13 mouse cellular contexts compared by ENCODE assay signal in the genomic region with DNA sequence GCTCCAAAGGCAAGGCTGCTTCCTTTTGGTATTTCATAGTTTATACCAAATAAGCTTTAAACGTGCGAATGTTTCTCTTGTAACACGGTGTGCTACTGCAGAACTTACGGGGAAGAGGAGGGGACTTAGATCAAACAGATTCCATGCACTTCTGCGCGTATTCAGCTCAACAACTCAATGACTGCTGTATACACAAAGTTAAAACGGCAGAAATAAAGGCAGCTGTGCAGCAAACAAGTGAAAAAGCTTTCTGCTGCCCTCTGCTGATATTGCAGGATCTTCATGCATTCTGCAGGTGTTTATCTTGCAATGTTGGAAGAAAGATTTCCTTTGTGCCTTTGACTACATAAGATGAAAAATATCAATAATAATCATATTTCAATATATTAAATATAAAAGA.
DNase-seq lines count a peak whose midpoint lies in the region; ATAC-seq and TF ChIP-seq lines count a peak whose summit lies in the region.
"Had no signal": no experiment of that assay in that cellular context is flagged by ENCODE, and none has a peak within 500 bp of the region (broad histone marks: within the 10 kb centered on the region; RNA-seq: fewer than 3 reads in every experiment).

No protein-coding gene starts in this region.

- peak; percentile 32 for TF ChIP-seq RAD21 in CH12.LX (IDR thresholded peaks at IDR 0.05; ENCODE audit: low read depth, low read length)

- H3K27ac ChIP-seq in hindbrain, postnatal 0 days, result no peak overlapping the region
- no peak overlapping the region for H3K27ac ChIP-seq in hindbrain, embryonic 10.5 days
- H3K27ac ChIP-seq in CH12.LX (ENCODE audit: insufficient read depth, low read depth), result no peak overlapping the region
- H3K27ac ChIP-seq: heart, embryonic 10.5 days; liver, embryonic 12.5 days; midbrain, embryonic 12.5 days had no signal

- in situ Hi-C loops in CH12.LX (cut with MboI; ENCODE audit: low pct_ligation_motif_present, low pct_unique_long_range_greater_than_20kb, low sequenced_read_pairs), result no loop called here

- no peak for ATAC-seq in hindbrain, postnatal 0 days
- ATAC-seq in megakaryocyte progenitor cell, adult 5-6 weeks (replicated peaks; ENCODE audit: poor library complexity), result no peak
- ATAC-seq: liver, embryonic 12.5 days had no signal

- no peaks in the 10 kb centered on the region for H3K27me3 ChIP-seq in hindbrain, postnatal 0 days (ENCODE audit: insufficient read depth, low read length)
- no peaks in the 10 kb centered on the region for H3K27me3 ChIP-seq in hindbrain, embryonic 10.5 days (ENCODE audit: insufficient read depth, poor library complexity, severe bottlenecking)
- no peaks in the 10 kb centered on the region for H3K27me3 ChIP-seq in CH12.LX (replicated peaks)
- H3K27me3 ChIP-seq: liver, embryonic 12.5 days; midbrain, embryonic 12.5 days had no signal

- H3K4me1 ChIP-seq in hindbrain, postnatal 0 days (ENCODE audit: insufficient read depth, low read length), result no peaks in the 10 kb centered on the region
- H3K4me1 ChIP-seq in hindbrain, embryonic 10.5 days (replicated peaks), result no peaks in the 10 kb centered on the region
- H3K4me1 ChIP-seq in CH12.LX (ENCODE audit: control insufficient read depth in 1 of 2, insufficient read depth in 2 of 2), result no peaks in the 10 kb centered on the region
- H3K4me1 ChIP-seq: heart, embryonic 10.5 days; liver, embryonic 12.5 days; midbrain, embryonic 12.5 days had no signal

- no peak overlapping the region for H3K9ac ChIP-seq in hindbrain, postnatal 0 days (replicated peaks; ENCODE audit: low read length)
- no peak overlapping the region for H3K9ac ChIP-seq in CH12.LX (ENCODE audit: insufficient read depth, low read depth)
- H3K9ac ChIP-seq: liver, embryonic 12.5 days; midbrain, embryonic 12.5 days had no signal

- intact Hi-C loops in gastrocnemius, postnatal 14 days (cut with DNase I; ENCODE audit: low total_unique reads), result no loop called here

- H3K79me2 ChIP-seq in CH12.LX (replicated peaks; ENCODE audit: control insufficient read depth, extremely low read depth, insufficient read depth, poor library complexity, severe bottlenecking), result no peaks in the 10 kb centered on the region

- no peaks in the 10 kb centered on the region for H3K9me3 ChIP-seq in hindbrain, postnatal 0 days (ENCODE audit: low read length)
- H3K9me3 ChIP-seq in hindbrain, embryonic 10.5 days, result no peaks in the 10 kb centered on the region
- no peaks in the 10 kb centered on the region for H3K9me3 ChIP-seq in CH12.LX (replicated peaks; ENCODE audit: low read length)
- H3K9me3 ChIP-seq: heart, embryonic 10.5 days; liver, embryonic 12.5 days; midbrain, embryonic 12.5 days had no signal

- H3K36me3 ChIP-seq in hindbrain, postnatal 0 days (ENCODE audit: insufficient read depth, low read length), result no peaks in the 10 kb centered on the region
- H3K36me3 ChIP-seq in hindbrain, embryonic 10.5 days, result no peaks in the 10 kb centered on the region
- H3K36me3 ChIP-seq in CH12.LX (replicated peaks in 1 of 2; ENCODE audit: control insufficient read depth in 1 of 2, insufficient read depth in 1 of 2, low read length in 1 of 2), result no peaks in the 10 kb centered on the region
- H3K36me3 ChIP-seq: heart, embryonic 10.5 days; liver, embryonic 12.5 days; midbrain, embryonic 12.5 days had no signal

- DNase-seq in hindbrain, postnatal 0 days (ENCODE audit: low spot score), result peak; percentile 78
- DNase-seq in hindbrain, embryonic 10.5 days (ENCODE audit: low spot score), result no peak
- no peak for DNase-seq in CH12.LX (ENCODE audit: extremely low read depth)
- DNase-seq in brain, embryonic 14.5 days (ENCODE audit: low read depth), result peak; percentile 81
- DNase-seq in left cerebral cortex, adult 18-20 months (ENCODE audit: low spot score in 2 of 2), result peak; percentile 43 to 45
- DNase-seq in thymus, postnatal 36 days, result no peak
- DNase-seq in gastrocnemius, postnatal 14 days, result no peak
- DNase-seq: kidney, postnatal 14 days; thymus, postnatal 14 days had no signal

- dilution Hi-C loops in CH12.LX (cut with MboI; ENCODE audit: extremely low pct_ligation_motif_present, extremely low pct_unique_long_range_greater_than_20kb, low sequenced_read_pairs), result no loop called here

- H3K4me2 ChIP-seq in hindbrain, postnatal 0 days (ENCODE audit: low read depth, low read length), result no peak overlapping the region
- peak overlapping the region; percentile 11; the same call in 1 of the 2 replicates for H3K4me2 ChIP-seq in CH12.LX (ENCODE audit: insufficient read depth, low read depth, poor library complexity, severe bottlenecking)
- H3K4me2 ChIP-seq: liver, embryonic 12.5 days; midbrain, embryonic 12.5 days had no signal

- TF ChIP-seq EP300 in CH12.LX (IDR thresholded peaks at IDR 0.05; ENCODE audit: low read length), result no peak

- 49% methylated on average over 7 of the region's 7 CpGs for WGBS in hindbrain, postnatal 0 days
- 71% methylated on average over 7 of the region's 7 CpGs for WGBS in hindbrain, embryonic 10.5 days

- no peak overlapping the region for H3K4me3 ChIP-seq in hindbrain, postnatal 0 days (ENCODE audit: low read length)
- H3K4me3 ChIP-seq in hindbrain, embryonic 10.5 days, result no peak overlapping the region
- no peak overlapping the region for H3K4me3 ChIP-seq in CH12.LX (replicated peaks in 1 of 3; ENCODE audit: low read depth in 2 of 3, low read length in 2 of 3, poor library complexity in 1 of 3)
- H3K4me3 ChIP-seq: heart, embryonic 10.5 days; liver, embryonic 12.5 days; midbrain, embryonic 12.5 days had no signal

- no peak for TF ChIP-seq POLR2A in CH12.LX (IDR thresholded peaks at IDR 0.05; ENCODE audit: low read depth, low read length)
- no peak for TF ChIP-seq POLR2A in brain, embryonic 14.5 days (IDR thresholded peaks at IDR 0.05; ENCODE audit: borderline replicate concordance, extremely low read depth, insufficient read depth, insufficient read length, poor library complexity, severe bottlenecking)

- peak; percentile 73 for TF ChIP-seq CTCF in hindbrain, postnatal 0 days (IDR thresholded peaks at IDR 0.05; ENCODE audit: low read depth)
- TF ChIP-seq CTCF in CH12.LX (conservative IDR thresholded peaks at IDR 0.05 in 1 of 2, IDR thresholded peaks at IDR 0.05 in 1 of 2; ENCODE audit: low read depth in 2 of 2, low read length in 2 of 2), result peak in 1 of 2 experiments; percentile 40; a peak in 2 of 4 replicates
- TF ChIP-seq CTCF in brain, embryonic 14.5 days (IDR thresholded peaks at IDR 0.05; ENCODE audit: borderline replicate concordance, extremely low read depth, insufficient read depth, insufficient read length), result peak; percentile 56; the same call in 1 of the 2 replicates

TF ChIP-seq in CH12.LX, 34 proteins besides CTCF, POLR2A, EP300 and RAD21:
- no peak for TF ChIP-seq RCOR1 (conservative IDR thresholded peaks at IDR 0.05; ENCODE audit: low read depth, low read length)
- TF ChIP-seq JUN (IDR thresholded peaks at IDR 0.05; ENCODE audit: insufficient read depth, low read depth, low read length), result no peak
- TF ChIP-seq HCFC1 (IDR thresholded peaks at IDR 0.05; ENCODE audit: low read depth, low read length), result no peak
- TF ChIP-seq POLR2AphosphoS2 (IDR thresholded peaks at IDR 0.05; ENCODE audit: low read depth, low read length), result no peak
- no peak for TF ChIP-seq ZNF384 (IDR thresholded peaks at IDR 0.05; ENCODE audit: low read depth, low read length)
- no peak for TF ChIP-seq JUND (conservative IDR thresholded peaks at IDR 0.05; ENCODE audit: low read depth, low read length)
- no peak for TF ChIP-seq NELFE (IDR thresholded peaks at IDR 0.05; ENCODE audit: low read depth, low read length)
- TF ChIP-seq ETS1 (conservative IDR thresholded peaks at IDR 0.05; ENCODE audit: low read depth, low read length), result no peak
- TF ChIP-seq MXI1 (IDR thresholded peaks at IDR 0.05; ENCODE audit: low read depth, low read length), result no peak
- TF ChIP-seq BHLHE40 (IDR thresholded peaks at IDR 0.05; ENCODE audit: low read depth, low read length), result no peak
- TF ChIP-seq SMC3 (IDR thresholded peaks at IDR 0.05; ENCODE audit: low read depth, low read length), result no peak

Comparison
In these comparisons a context has a peak if more than half of its experiments do, and no peak if none do; other contexts are left out.
1. DNase-seq: peak in hindbrain, postnatal 0 days (single experiment), brain, embryonic 14.5 days (single experiment) and left cerebral cortex, adult 18-20 months (2 of 2); none in hindbrain, embryonic 10.5 days (single experiment), CH12.LX (single experiment), thymus, postnatal 36 days (0 of 2) and gastrocnemius, postnatal 14 days (single experiment).